Mouse (Mus musculus) E14TG2a.4 (cell line): Measurements from ENCODE around the gene Igf1r.

Experiments
- CTCF ChIP-seq: conservative IDR thresholded peaks from 2 replicates; pipeline ENCODE4 v1.5.1; 2014; ENCODE audit warnings: low read length
- NANOG ChIP-seq: IDR thresholded peaks from 2 replicates; pipeline ENCODE4 v1.6.1; 2014; ENCODE audit warnings: borderline replicate concordance, low read length, mixed read lengths
- POU5F1 ChIP-seq: IDR thresholded peaks from 2 replicates; pipeline ENCODE4 v1.6.1; 2014; ENCODE audit warnings: low read length, borderline replicate concordance

GRCm38 (mm10) chr7:67981956-67982355 lies 29.3 kb downstream of the Igf1r start:
- TF ChIP-seq CTCF: no peak
- no peak for TF ChIP-seq POU5F1
- no peak for TF ChIP-seq NANOG
